Mouse (Mus musculus): ENCODE results near the gene Gm42420.

- TF ChIP-seq TAL1 (conservative IDR thresholded peaks at IDR 0.05; ENCODE audit: low read depth, low read length) (no peak), CTCF (IDR thresholded peaks at IDR 0.05; ENCODE audit: low read depth, low read length) (no peak)
Observed at GRCm38 (mm10) chr6:39570426-39570825, 15.1 kb upstream of the Gm42420 start.
